Mouse (Mus musculus) liver, embryonic 13.5 days (tissue): ENCODE results near the gene Zdhhc8. TPM values are rescaled to one million over a fixed set of nuclear protein-coding genes. Genes with fewer than 3 reads are reported as not detected.
"Not testable (repeated sequence)": the region's sequence is repeated elsewhere in the genome, so short reads cannot be mapped to it uniquely, and the experiment has no call there.

Experiments used
- ATAC-seq: fragments of 200-750 bp; cut with Nextera tagmentation; 2 replicates; pipeline ENCODE4 v1.8.0; 2017; ENCODE audit warnings: low read depth, mild to moderate bottlenecking, moderate number of reproducible peaks, moderate library complexity
- DNase-seq: peaks from one replicate; pipeline ENCODE4 v3.0.0; 2022
- H3K27ac ChIP-seq: fragments of 300-500 bp; sonication (generic); 2 replicates; pipeline ENCODE4 v1.5.1; 2015; ENCODE audit warnings: moderate library complexity, mild to moderate bottlenecking, inconsistent platforms
- H3K27me3 ChIP-seq: fragments of 300-500 bp; sonication (generic); 2 replicates; pipeline ENCODE4 v1.6.1; 2015; ENCODE audit warnings: mild to moderate bottlenecking, inconsistent platforms
- H3K36me3 ChIP-seq: fragments of 300-500 bp; sonication (generic); 2 replicates; pipeline ENCODE4 v1.6.1; 2015; ENCODE audit warnings: mild to moderate bottlenecking, inconsistent platforms
- H3K4me1 ChIP-seq: fragments of 300-500 bp; sonication (generic); replicated peaks from 2 replicates; pipeline ENCODE4 v1.6.1; 2015; ENCODE audit warnings: inconsistent platforms
- H3K4me2 ChIP-seq: fragments of 300-500 bp; sonication (generic); 2 replicates; pipeline ENCODE4 v1.6.1; 2015; ENCODE audit warnings: inconsistent platforms, mild to moderate bottlenecking, moderate library complexity
- H3K4me3 ChIP-seq: fragments of 300-500 bp; sonication (generic); replicated peaks from 2 replicates; pipeline ENCODE4 v1.5.1; 2015; ENCODE audit warnings: mild to moderate bottlenecking, inconsistent platforms
- H3K9ac ChIP-seq: fragments of 300-500 bp; sonication (generic); 2 replicates; pipeline ENCODE4 v1.6.1; 2015; ENCODE audit warnings: mild to moderate bottlenecking, inconsistent platforms
- H3K9me3 ChIP-seq: fragments of 300-500 bp; sonication (generic); replicated peaks from 2 replicates; pipeline ENCODE4 v1.6.1; 2016; ENCODE audit warnings: inconsistent platforms
- WGBS: fragments of 180-500 bp; shearing (Covaris S2); methylation state at CpG from one replicate; pipeline ENCODE4 v1.1.7; 2015; ENCODE audit not compliant: insufficient replicate concordance; 5-methylcytosine and 5-hydroxymethylcytosine counted together
- polyA plus RNA-seq: library from polyadenylated mRNA; unstranded; fragments of >200 nt; fragmentation: Nextera tagmentation; extraction: Ambion mirVana; gene quantifications from 2 replicates; pipeline ENCODE4 v1.2.1, GENCODE M21; 2015

The Zdhhc8 gene
- polyA plus RNA-seq, 1 experiment from 2014 or later: 1.7 TPM

- Histone ChIP-seq H3K36me3 (no peaks in the 10 kb centered on the region), H3K4me2 (no peak overlapping the region), H3K27me3 (no peaks in the 10 kb centered on the region), H3K9ac (no peak overlapping the region), H3K9me3 (no peaks in the 10 kb centered on the region), H3K4me1 (no peaks in the 10 kb centered on the region), H3K4me3 (no peak overlapping the region), H3K27ac (no peak overlapping the region)
- DNase-seq: no peak
- WGBS: 48% methylated on average over 6 of the region's 6 CpGs
- ATAC-seq: no peak
Measured at GRCm38 (mm10) chr16:18213689-18214088, 21.2 kb downstream of the Zdhhc8 start.

DNA sequence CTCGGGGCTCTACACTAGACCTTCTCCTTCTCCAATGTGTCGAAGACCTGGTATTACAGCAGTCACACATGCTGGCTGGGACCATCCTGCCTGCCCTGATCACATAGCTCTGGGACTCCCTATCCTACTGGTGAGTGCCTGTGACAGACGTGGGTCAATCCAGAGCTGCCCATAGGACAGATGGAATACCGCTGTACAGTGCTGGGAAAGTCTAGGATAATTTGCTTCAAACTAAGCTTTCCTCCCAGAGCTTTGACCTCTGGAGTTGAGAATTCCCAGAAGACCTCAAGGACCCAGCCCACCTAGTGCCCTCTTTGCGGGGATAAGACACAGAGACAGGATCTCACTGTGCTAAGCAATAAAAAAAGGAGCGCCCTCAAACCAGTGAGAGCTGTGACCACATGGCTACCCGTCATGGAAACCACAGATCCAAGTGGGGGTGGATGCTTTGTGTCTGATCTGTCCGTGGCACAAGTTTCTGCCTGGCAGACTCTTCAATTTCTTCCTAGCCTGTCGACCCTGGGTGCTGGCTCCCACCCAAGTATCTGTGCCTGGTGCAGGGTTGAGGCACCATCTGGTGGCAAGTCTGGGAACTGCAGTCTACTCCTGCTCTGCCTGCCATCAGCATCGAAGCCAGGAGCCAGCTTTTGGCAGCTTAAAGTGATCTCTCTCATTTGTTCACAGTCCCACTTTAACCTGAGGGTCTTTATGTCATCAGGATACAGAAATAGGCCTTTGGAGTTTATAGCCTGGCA, 23.3 kb downstream of the Zdhhc8 start:
- no peaks in the 10 kb centered on the region for H3K36me3 ChIP-seq
- H3K4me2 ChIP-seq: no peak overlapping the region
- H3K27ac ChIP-seq: no peak overlapping the region
- no peak overlapping the region for H3K4me3 ChIP-seq
- no peaks in the 10 kb centered on the region for H3K27me3 ChIP-seq
- ATAC-seq: no peak
- no peaks in the 10 kb centered on the region for H3K4me1 ChIP-seq
- no peak overlapping the region for H3K9ac ChIP-seq
- DNase-seq: peak; percentile 36
- WGBS: 39% methylated on average over 10 of the region's 10 CpGs
- H3K9me3 ChIP-seq: no peaks in the 10 kb centered on the region

DNA sequence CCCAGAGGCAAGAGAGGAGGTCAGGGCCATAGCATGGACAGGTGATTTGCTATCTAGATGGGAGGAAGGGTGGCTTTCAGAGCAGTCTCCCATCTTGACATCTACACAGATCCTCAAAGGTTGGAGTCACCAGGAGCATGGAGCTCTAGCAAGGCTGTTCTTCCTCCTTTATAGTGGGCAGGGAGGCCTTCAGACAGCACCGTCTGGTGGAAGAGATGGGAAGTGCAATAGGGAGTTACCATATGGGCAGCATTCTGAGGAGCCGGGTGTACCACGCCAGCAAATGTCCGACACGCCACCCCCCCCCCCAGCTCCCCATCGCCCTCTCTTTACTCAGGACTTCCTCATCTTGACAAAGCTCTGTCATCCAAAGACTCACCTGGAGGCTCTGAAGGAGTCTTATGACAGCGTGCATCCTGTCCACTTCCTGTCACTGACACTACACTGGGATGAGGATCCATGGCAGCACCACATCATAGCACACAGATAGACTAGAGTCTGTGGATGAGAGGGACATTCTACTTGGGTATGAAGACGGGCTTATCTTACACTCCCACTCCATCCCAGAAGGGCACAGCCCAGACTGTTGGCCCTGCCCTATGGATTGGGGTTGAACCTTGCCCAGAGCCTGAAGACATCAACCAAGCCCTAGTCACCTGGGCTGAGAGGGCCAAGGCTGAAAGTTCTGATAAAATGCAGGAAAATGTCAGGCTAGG, 24.1 kb downstream of the Zdhhc8 start:
- Histone ChIP-seq H3K4me2 (no peak overlapping the region), H3K4me3 (no peak overlapping the region), H3K36me3 (no peaks in the 10 kb centered on the region), H3K27me3 (no peaks in the 10 kb centered on the region), H3K9ac (no peak overlapping the region), H3K9me3 (no peaks in the 10 kb centered on the region), H3K27ac (no peak overlapping the region), H3K4me1 (no peaks in the 10 kb centered on the region)
- DNase-seq: peak; percentile 31
- WGBS: 11% methylated on average over 8 of the region's 8 CpGs
- ATAC-seq: no peak

- H3K9ac ChIP-seq: no peak overlapping the region
- no peak overlapping the region for H3K27ac ChIP-seq
- H3K4me2 ChIP-seq: no peak overlapping the region
- H3K36me3 ChIP-seq: no peaks in the 10 kb centered on the region
- no peaks in the 10 kb centered on the region for H3K4me1 ChIP-seq
- H3K9me3 ChIP-seq: no peaks in the 10 kb centered on the region
- no peak overlapping the region for H3K4me3 ChIP-seq
- DNase-seq (no peak), ATAC-seq (no peak)
- 56% methylated on average over 7 of the region's 7 CpGs for WGBS
- no peaks in the 10 kb centered on the region for H3K27me3 ChIP-seq
Measured at GRCm38 (mm10) chr16:18203430-18204091, 31.4 kb downstream of the Zdhhc8 start.

- no peak overlapping the region for H3K4me3 ChIP-seq
- H3K36me3 ChIP-seq: no peaks in the 10 kb centered on the region
- ATAC-seq (no peak), DNase-seq (no peak)
- H3K27ac ChIP-seq: no peak overlapping the region
- no peaks in the 10 kb centered on the region for H3K27me3 ChIP-seq
- H3K4me2 ChIP-seq: no peak overlapping the region
- no peaks in the 10 kb centered on the region for H3K9me3 ChIP-seq
- no peak overlapping the region for H3K9ac ChIP-seq
- no peaks in the 10 kb centered on the region for H3K4me1 ChIP-seq
- 54% methylated on average over 1 of the region's 1 CpGs for WGBS
Measured at GRCm38 (mm10) chr16:18202061-18202460, 32.9 kb downstream of the Zdhhc8 start.

DNA sequence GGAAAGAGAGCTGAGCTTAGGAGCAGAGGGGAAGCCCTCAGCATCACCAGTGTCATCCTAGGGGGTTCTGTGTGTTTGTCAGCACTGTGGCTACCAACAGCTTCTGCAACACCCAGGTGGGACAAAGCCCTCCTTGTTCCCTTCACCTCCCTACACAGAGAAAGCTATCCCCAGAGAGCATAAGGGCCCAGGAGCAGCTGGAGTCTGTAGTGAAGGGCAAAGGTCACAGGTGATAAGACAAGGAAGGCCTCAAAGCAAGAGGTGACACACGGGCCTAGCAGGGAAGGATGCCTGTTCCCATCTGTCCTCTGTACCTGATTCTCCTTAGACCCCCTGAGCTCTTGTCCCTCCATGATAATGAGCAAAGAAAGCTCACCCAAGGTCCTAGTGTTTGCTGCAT, 33.3 kb downstream of the Zdhhc8 start:
- H3K4me1 ChIP-seq: no peaks in the 10 kb centered on the region
- no peak overlapping the region for H3K4me3 ChIP-seq
- DNase-seq (no peak), ATAC-seq (no peak)
- H3K27ac ChIP-seq: no peak overlapping the region
- no peak overlapping the region for H3K9ac ChIP-seq
- no peaks in the 10 kb centered on the region for H3K27me3 ChIP-seq
- WGBS: 21% methylated on average over 1 of the region's 1 CpGs
- H3K36me3 ChIP-seq: no peaks in the 10 kb centered on the region
- no peaks in the 10 kb centered on the region for H3K9me3 ChIP-seq
- no peak overlapping the region for H3K4me2 ChIP-seq

DNA sequence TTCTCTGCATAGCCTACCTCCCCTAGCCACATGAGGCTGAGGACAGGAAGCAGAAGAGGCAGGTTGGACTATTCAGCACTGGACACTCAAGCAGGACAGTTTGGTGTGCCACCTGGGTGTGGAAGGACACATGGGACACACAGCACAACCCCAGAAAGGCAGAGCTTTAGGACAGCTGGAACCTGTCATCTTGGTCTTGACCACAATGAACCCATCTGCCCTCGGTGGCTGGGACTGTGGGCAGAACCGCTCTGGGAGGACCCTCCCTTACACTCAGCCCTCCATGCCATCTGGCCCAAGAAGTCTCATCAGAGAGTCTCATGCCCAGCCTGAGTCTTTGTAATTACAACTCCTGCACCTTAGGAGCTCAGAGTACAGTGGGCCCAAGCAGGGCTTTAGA, 34.9 kb downstream of the Zdhhc8 start:
- Histone ChIP-seq H3K9me3 (no peaks in the 10 kb centered on the region), H3K27ac (no peak overlapping the region), H3K9ac (no peak overlapping the region), H3K27me3 (no peaks in the 10 kb centered on the region), H3K4me2 (no peak overlapping the region), H3K36me3 (no peaks in the 10 kb centered on the region), H3K4me1 (no peaks in the 10 kb centered on the region), H3K4me3 (no peak overlapping the region)
- 58% methylated on average over 2 of the region's 2 CpGs for WGBS
- ATAC-seq: no peak
- DNase-seq: no peak

- DNase-seq (no peak), ATAC-seq (no peak)
- Histone ChIP-seq H3K9ac (no peak overlapping the region), H3K4me2 (no peak overlapping the region), H3K9me3 (no peaks in the 10 kb centered on the region), H3K27ac (no peak overlapping the region), H3K27me3 (no peaks in the 10 kb centered on the region), H3K36me3 (no peaks in the 10 kb centered on the region), H3K4me1 (no peaks in the 10 kb centered on the region), H3K4me3 (no peak overlapping the region)
- WGBS: 72% methylated on average over 10 of the region's 10 CpGs
Measured at GRCm38 (mm10) chr16:18198365-18199098, 36.4 kb downstream of the Zdhhc8 start.

DNA sequence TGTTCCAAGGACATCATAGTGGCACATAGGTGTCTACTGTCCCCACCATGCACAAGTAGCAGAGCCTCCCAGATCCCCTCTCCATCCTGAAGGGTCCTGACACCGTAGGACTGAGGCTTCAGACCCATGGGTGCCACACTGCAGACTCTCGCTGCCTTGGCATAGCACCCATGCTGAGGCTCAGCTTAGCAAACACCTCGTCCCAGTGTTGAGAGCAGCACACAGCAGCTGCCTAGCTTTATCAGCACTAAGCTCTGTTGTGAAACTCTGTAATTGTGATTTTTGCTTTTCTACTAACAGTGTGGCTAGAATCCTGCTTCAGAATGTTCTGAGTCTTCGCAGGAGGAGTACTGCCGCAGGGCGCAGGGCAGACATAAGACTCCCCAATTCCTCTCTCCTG, 37.1 kb downstream of the Zdhhc8 start:
- Histone ChIP-seq H3K36me3 (no peaks in the 10 kb centered on the region), H3K9me3 (no peaks in the 10 kb centered on the region), H3K4me2 (no peak overlapping the region), H3K27ac (no peak overlapping the region), H3K4me1 (no peaks in the 10 kb centered on the region), H3K27me3 (no peaks in the 10 kb centered on the region), H3K4me3 (no peak overlapping the region), H3K9ac (no peak overlapping the region)
- ATAC-seq: no peak
- no peak for DNase-seq
- 61% methylated on average over 6 of the region's 6 CpGs for WGBS

GRCm38 (mm10) chr16:18195561-18195960, 39.4 kb downstream of the Zdhhc8 start:
- H3K36me3 ChIP-seq, DNase-seq, H3K4me3 ChIP-seq, H3K9ac ChIP-seq, H3K4me1 ChIP-seq, H3K4me2 ChIP-seq, H3K27ac ChIP-seq, H3K27me3 ChIP-seq, ATAC-seq, H3K9me3 ChIP-seq: not testable (repeated sequence)
- WGBS: 53% methylated on average over 3 of the region's 3 CpGs

DNA sequence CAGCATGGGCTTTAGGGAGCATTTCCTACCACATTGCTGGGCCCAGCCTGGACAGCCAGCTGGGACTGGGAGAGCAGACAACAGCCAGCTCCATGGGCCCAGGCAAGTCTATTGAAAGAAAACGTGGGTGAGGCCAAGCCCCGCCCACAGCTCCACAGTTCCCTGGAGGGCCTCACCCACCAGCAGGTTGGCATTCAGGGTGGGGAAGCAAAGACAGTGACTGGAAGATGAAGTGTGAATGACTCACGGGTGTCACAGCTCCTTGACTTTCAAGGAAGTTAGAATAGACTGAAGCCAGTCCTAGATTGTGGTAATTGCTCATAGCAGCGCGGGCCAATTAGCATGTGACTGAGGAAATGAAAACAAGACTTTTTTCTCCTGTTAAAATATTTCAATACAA, 39.9 kb downstream of the Zdhhc8 start:
- no peak for ATAC-seq
- Histone ChIP-seq H3K4me2 (no peak overlapping the region), H3K36me3 (no peaks in the 10 kb centered on the region), H3K27ac (no peak overlapping the region), H3K9me3 (no peaks in the 10 kb centered on the region), H3K27me3 (no peaks in the 10 kb centered on the region), H3K9ac (no peak overlapping the region), H3K4me3 (no peak overlapping the region), H3K4me1 (no peaks in the 10 kb centered on the region)
- WGBS: 51% methylated on average over 5 of the region's 5 CpGs
- DNase-seq: no peak
